Mouse (Mus musculus) olfactory bulb, adult 2 months (tissue): ENCODE measurements around the gene Tagln2. TPM values are rescaled to one million over a fixed set of nuclear protein-coding genes. Genes with fewer than 3 reads are reported as not detected.

ENCODE experiments used
- H3K27ac ChIP-seq: fragments of 200-500 bp; 2 replicates; pipeline ENCODE4 v1.5.1; 2012; ENCODE audit warnings: low read depth, low read length; ENCODE audit not compliant: insufficient read depth
- H3K4me1 ChIP-seq: fragments of 200-500 bp; 2 replicates; pipeline ENCODE4 v1.6.1; 2012; ENCODE audit warnings: low read length; ENCODE audit not compliant: control insufficient read depth, insufficient read depth
- H3K4me3 ChIP-seq: fragments of 200-500 bp; 2 replicates; pipeline ENCODE4 v1.5.1; 2012; ENCODE audit warnings: mild to moderate bottlenecking, low read depth, low read length, moderate library complexity; ENCODE audit not compliant: insufficient read depth
- CTCF ChIP-seq: fragments of 200-500 bp; IDR thresholded peaks from 2 replicates; pipeline ENCODE4 v1.5.1; 2012; ENCODE audit warnings: low read depth, mild to moderate bottlenecking, low read length, moderate library complexity; ENCODE audit not compliant: insufficient read depth
- POLR2A ChIP-seq: fragments of 200-500 bp; IDR thresholded peaks from 2 replicates; pipeline ENCODE4 v1.6.1; 2012; ENCODE audit warnings: mild to moderate bottlenecking, low read depth, low read length, moderate library complexity; ENCODE audit not compliant: insufficient read depth
- WGBS: fragments of 180-500 bp; shearing (Covaris S2); methylation state at CpG from one replicate; pipeline ENCODE4 v1.1.7; 2018; 5-methylcytosine and 5-hydroxymethylcytosine counted together
- polyA plus RNA-seq: library from polyadenylated mRNA; stranded (reverse); fragments of >200 nt; gene quantifications from 2 replicates; pipeline ENCODE4 v1.2.4, GENCODE M21; 2012; ENCODE audit warnings: low replicate concordance; ENCODE audit not compliant: missing spikeins, insufficient read depth, insufficient read length

Tagln2 gene
- polyA plus RNA-seq, 1 experiment: not detected

DNA sequence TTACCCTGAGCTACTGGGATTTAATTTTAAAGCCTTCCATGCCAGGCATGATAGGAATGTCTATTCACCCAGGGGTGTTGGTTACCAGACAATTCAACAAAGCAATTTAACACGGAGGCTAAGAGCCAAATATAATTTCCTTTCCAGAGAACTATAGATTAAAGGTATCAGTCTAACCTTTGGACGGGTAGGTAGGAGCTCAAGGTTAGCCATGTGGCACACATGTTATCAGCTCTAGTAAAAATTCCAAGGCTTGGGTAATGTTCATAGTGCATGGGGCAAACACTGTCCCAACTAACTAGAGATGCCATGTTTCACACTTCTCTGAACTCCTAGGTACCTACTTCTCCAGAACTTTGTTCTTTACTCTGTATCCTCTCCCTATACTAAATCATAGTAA, 38.2 kb upstream of the Tagln2 start:
- Histone ChIP-seq H3K27ac (no peak overlapping the region), H3K4me3 (no peak overlapping the region), H3K4me1 (no peaks in the 10 kb centered on the region)
- no peak for TF ChIP-seq POLR2A
- TF ChIP-seq CTCF: no peak
- 73% methylated on average over 2 of the region's 2 CpGs for WGBS

DNA sequence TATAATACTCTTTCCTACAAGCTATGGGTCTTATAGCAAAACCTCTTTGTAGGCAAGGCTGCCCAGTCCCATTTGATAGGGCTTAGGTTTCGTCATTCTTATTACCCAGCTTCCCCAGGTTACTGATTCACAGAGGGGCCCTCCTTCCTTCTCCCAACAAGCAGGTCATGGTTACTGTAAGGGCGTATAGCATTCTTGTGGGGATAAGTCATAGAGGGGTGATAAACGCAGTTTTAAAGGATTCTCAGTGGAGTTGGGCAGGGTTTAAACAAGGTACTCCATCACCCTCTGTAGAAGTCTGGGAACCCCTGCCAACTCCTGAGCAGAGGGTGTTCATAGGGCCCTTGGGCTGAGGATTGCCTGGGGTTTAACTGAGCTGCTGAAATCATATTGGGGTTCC, 37.3 kb upstream of the Tagln2 start:
- 91% methylated on average over 3 of the region's 3 CpGs for WGBS
- H3K4me1 ChIP-seq: no peaks in the 10 kb centered on the region
- H3K4me3 ChIP-seq: no peak overlapping the region
- TF ChIP-seq POLR2A (no peak), CTCF (no peak)
- H3K27ac ChIP-seq: no peak overlapping the region

DNA sequence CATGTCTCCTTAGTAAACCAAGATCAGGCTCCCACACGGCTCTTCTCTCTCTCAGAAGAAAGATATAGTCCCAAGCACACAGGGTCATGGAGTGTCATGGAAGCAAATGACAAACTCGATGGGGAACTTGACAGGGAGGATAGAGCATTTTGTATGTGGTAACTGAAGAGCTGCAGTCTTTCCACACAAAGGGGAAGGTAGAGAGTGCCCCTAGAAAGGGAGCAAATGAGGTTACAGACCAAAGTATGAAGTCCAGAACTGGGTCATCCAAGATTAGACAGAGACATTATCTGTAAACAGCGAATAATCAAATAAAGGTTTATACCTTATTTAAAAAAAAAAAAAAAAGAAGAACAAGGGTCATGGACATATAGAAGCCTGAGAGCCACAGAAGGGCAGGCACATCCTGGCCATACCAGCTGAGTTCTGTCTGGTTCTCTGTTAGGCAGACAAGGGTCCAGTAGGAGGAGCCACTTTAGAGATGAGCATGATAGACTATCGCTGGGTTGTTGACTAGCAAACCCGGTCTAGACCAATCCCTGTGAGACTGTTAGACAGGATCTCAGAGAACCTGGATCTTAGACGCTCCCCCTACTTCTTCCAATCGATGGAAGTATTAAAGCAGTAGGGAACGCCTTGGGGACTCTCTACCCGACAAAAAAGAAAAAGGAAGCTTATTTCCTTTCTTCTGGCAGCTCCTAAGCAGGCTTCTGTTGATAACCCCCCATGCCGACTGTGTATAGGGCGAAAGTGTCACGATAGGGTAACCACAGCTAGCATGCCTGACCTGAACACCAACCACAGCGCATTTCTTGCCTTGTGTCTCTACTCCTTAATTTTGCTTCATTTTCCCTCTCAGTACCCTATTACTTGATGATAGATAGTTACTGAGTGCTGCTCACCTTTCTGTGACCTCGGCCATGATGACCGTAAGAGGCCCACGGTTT, 36.2 kb upstream of the Tagln2 start:
- TF ChIP-seq CTCF (no peak), POLR2A (no peak)
- Histone ChIP-seq H3K4me3 (no peak overlapping the region), H3K4me1 (no peaks in the 10 kb centered on the region), H3K27ac (no peak overlapping the region)
- WGBS: 91% methylated on average over 16 of the region's 16 CpGs

DNA sequence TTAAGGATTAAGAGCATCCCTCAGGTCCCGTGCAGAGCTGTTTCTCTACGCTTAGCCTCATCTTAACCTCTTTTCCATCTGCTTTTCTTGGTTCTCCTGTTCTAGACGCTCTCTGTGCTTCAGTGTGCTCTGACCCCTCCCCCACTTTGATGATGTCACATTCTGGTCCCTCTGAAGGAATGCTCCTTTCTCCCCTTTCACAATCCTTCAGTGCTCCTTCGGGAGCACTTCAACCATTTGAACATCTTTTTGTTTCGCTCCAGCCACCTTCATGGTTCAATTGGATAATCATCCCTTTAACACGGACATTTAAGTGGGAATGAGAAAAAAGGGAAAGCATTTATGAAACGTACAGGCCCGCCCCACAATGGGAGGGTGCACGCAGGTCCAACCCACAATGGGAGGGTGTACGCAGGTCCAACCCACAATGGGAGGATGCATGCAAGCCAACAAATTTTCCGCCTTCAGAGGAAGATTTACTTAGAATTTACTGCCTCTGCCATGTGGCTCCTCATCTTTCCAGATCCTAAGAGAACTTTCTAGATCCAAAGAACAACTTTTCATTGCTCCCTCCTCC, 31.5 kb upstream of the Tagln2 start:
- TF ChIP-seq CTCF (no peak), POLR2A (no peak)

DNA sequence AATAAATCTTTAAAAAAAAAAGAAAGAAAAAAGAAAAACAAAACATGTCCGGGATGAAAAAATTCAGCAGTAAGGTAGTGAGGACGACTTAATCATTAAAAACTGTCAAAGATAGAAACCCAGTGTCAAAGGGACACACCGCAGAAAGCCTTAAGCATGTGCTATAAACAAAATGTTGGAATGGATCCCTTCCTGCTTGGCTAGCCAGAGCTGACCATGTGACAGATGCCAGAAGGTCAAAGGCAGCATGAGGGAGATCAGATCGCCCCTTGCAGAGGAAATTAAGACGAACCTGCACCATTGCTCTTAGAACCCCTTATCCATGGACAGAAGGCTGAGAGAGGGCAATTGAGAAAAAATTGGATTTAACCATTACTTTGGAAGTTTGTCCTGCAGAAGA, 30.5 kb upstream of the Tagln2 start:
- TF ChIP-seq CTCF (no peak), POLR2A (no peak)
- no peaks in the 10 kb centered on the region for H3K4me1 ChIP-seq
- H3K4me3 ChIP-seq: no peak overlapping the region
- no peak overlapping the region for H3K27ac ChIP-seq
- 84% methylated on average over 5 of the region's 5 CpGs for WGBS

More for the DNA sequence above, 31.5 kb upstream of the Tagln2 start:
- no peaks in the 10 kb centered on the region for H3K4me1 ChIP-seq
- WGBS: 80% methylated on average over 11 of the region's 11 CpGs
- no peak overlapping the region for H3K4me3 ChIP-seq
- no peak overlapping the region for H3K27ac ChIP-seq

DNA sequence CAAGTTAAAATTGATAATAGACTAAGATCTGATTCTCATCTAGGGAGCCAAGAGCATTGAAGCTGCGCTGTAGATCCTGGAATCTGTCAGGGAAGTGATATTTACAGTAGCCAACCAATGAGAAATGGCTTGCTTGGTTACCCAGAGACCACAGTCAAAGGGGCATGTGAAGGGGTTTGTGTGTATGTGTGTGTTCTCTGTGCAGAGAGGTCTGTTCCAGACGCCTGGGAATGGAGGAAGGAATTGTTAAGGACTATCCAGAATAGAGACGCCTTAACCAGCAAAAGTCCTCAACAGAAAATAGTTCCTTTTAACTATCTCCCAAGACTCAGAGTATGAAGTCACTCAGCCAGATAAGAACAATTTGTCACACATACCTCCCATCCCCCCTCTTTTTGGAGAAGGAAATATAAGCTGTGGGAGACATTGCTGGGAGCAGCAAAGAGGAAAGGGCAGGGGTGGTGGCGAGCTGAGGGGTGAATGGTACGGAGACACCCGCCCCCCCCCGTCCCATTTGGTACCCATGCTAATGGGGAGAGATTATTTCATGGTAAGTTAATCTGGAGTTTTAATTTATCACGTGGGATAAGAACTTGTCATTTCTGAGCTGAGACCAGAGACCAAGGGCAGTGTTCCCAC, 29.9 kb upstream of the Tagln2 start:
- no peaks in the 10 kb centered on the region for H3K4me1 ChIP-seq
- 70% methylated on average over 8 of the region's 8 CpGs for WGBS
- no peak overlapping the region for H3K27ac ChIP-seq
- no peak overlapping the region for H3K4me3 ChIP-seq
- TF ChIP-seq CTCF (no peak), POLR2A (no peak)

DNA sequence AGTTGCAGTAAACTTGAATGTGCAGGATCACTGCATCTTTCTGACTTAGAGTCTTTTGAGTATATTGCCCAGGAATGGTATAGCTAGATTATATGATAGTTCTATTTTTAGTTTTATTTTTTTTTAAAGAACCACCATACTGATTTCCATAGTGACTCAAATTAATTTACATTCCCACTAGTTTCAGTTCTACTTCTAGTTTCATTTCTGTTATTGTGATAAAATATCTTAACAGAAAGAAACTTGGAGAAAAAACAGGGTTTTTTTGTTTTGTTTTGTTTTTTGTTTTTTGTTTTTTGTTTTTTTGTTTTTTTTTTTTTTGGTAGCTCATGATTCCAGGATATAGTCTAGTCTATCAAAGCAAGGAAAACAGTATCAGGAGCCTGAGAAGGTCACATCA, 26.9 kb upstream of the Tagln2 start:
- no peaks in the 10 kb centered on the region for H3K4me1 ChIP-seq
- H3K4me3 ChIP-seq: no peak overlapping the region
- TF ChIP-seq CTCF: no peak
- no peak for TF ChIP-seq POLR2A
- no peak overlapping the region for H3K27ac ChIP-seq

DNA sequence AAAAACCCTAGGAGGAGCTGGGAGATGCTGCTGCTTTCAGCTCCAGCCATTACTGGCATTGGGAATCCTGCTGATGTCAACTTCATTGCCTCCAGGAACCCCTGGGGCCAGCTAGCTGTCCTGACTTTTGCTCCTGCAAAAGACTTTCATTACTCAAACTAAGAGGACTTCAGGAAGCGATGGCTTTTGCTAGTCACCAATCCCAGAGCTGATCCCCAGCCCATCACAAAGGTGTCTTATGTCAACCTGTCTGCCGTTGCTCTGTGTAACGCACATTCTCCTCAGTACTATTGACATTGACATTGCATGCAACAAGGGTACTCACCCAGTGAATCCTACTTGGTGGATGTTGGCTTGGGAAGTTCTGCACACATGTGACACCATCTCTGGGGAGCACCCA, 25.7 kb upstream of the Tagln2 start:
- H3K4me3 ChIP-seq: no peak overlapping the region
- no peaks in the 10 kb centered on the region for H3K4me1 ChIP-seq
- TF ChIP-seq CTCF (no peak), POLR2A (no peak)
- WGBS: 91% methylated on average over 3 of the region's 3 CpGs
- no peak overlapping the region for H3K27ac ChIP-seq

DNA sequence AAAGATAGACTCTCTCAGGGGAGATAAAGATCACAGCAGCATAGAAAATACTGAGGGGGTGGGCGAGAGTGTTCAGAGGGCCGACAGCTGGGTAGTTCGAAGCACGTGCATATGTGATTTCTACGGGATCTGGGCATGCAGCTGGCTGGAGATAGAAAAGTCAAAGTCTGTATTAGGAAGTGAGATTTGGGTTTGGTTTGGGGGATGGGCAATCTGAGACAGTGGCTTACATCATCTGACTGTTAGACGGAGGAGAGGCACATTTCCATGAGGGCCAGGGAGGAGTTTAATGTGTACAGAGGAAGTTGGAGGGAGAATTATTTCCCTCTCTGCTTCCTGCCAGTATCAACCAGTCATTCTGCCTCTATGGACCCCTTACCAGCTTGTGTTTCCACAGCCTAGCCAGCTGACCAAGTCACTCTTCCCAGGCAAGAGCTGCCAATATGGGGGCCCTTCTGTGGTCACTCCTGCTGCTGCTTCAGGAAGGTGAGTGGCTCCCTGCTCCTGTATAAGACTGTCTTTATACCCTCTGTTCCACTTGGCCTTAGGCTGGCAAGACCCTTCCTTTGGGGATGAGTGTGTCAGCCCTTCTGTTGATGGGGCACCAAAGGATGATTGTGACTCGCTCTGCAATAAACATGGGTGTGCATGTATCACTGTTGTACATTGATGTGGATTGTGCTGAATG, 24.6 kb upstream of the Tagln2 start, which contains the start of gene Slamf9:
Gene Slamf9 (plus strand): TSS at position 305 of the 688 bp plus-strand sequence.
- no peak within 1 kb of the TSS for H3K4me3 ChIP-seq
- no peak within 1 kb of the TSS for H3K27ac ChIP-seq
- 45% methylated on average over 7 of the region's 7 CpGs for WGBS
- TF ChIP-seq CTCF (no peak), POLR2A (no peak)
- no peaks in the 10 kb centered on the region for H3K4me1 ChIP-seq
